Mouse (Mus musculus): ENCODE measurements around the gene Adcyap1r1.

- TF ChIP-seq CTCF (IDR thresholded peaks at IDR 0.05; ENCODE audit: low read depth) = no peak
- TF ChIP-seq EP300 (IDR thresholded peaks at IDR 0.05; ENCODE audit: low read depth) = no peak
These were observed 14.6 kb downstream of the Adcyap1r1 start for GRCm38 (mm10) chr6:55466301-55466761.

Data from liver, postnatal 0 days (tissue).